Mouse (Mus musculus) small intestine, adult 2 months (tissue): ENCODE measurements at regions not wholly inside any gene's neighbourhood (a gene's known extent, or its start where the extent isn't known, plus 50 kb on each side); places are given as distances from the start of the nearest gene placed in this dataset.

Experiments used
- CTCF ChIP-seq: fragments of 200-500 bp; IDR thresholded peaks from 2 replicates; pipeline ENCODE4 v1.5.1; 2012; ENCODE audit warnings: low read depth, mild to moderate bottlenecking, control low read depth, inconsistent platforms, low read length, moderate library complexity, mixed read lengths; ENCODE audit not compliant: insufficient replicate concordance, insufficient read length; ENCODE audit errors: extremely low read depth
- POLR2A ChIP-seq: fragments of 200-500 bp; IDR thresholded peaks from 2 replicates; pipeline ENCODE4 v1.6.1; 2012; ENCODE audit warnings: low read depth, mild to moderate bottlenecking, control low read depth, inconsistent platforms, low read length, moderate library complexity

GRCm38 (mm10) chr2:94246180-94246611 lies 88.4 kb upstream of the Hsd17b12 start:
- no peak for TF ChIP-seq CTCF
- TF ChIP-seq POLR2A = no peak
